22 mouse cellular contexts compared by ENCODE assay signal in genomic region chr14:28409796-28410347, GRCm38 (mm10).
DNase-seq lines count a peak whose midpoint lies in the region; ATAC-seq and TF ChIP-seq lines count a peak whose summit lies in the region.
"Had no signal": no experiment of that assay in that cellular context is flagged by ENCODE, and none has a peak within 500 bp of the region (broad histone marks: within the 10 kb centered on the region; RNA-seq: fewer than 3 reads in every experiment).

No protein-coding gene starts in this region.

- TF ChIP-seq CTCF in left cerebral cortex, adult 2 months (IDR thresholded peaks at IDR 0.05): no peak
- TF ChIP-seq CTCF in brain, embryonic 14.5 days (IDR thresholded peaks at IDR 0.05; ENCODE audit: borderline replicate concordance, extremely low read depth, insufficient read depth, insufficient read length): no peak

- no peak overlapping the region for H3K4me3 ChIP-seq in left cerebral cortex, adult 2 months
- H3K4me3 ChIP-seq: forebrain, embryonic 13.5 days; heart, embryonic 10.5 days; layer of hippocampus, adult 2 months; liver, embryonic 13.5 days; megakaryocyte, embryonic 14.5 days; midbrain, embryonic 13.5 days had no signal

- ATAC-seq in frontal cortex, adult (ENCODE audit: low TSS enrichment): peak; percentile 56
- ATAC-seq: forebrain, embryonic 13.5 days; midbrain, embryonic 13.5 days; Patski had no signal

- H3K27ac ChIP-seq in left cerebral cortex, adult 2 months: peak overlapping the region; percentile 70
- H3K27ac ChIP-seq: liver, embryonic 13.5 days; midbrain, embryonic 13.5 days had no signal

- intact Hi-C loops in left cerebral cortex, adult 2 months (cut with DNase I): no loop called here
- intact Hi-C loops in left cerebral cortex, postnatal 4 days (cut with DNase I): no loop called here

- no peak for TF ChIP-seq POLR2A in brain, embryonic 14.5 days (IDR thresholded peaks at IDR 0.05; ENCODE audit: borderline replicate concordance, extremely low read depth, insufficient read depth, insufficient read length, poor library complexity, severe bottlenecking)

- no peak for DNase-seq in frontal cortex, postnatal 10 days (ENCODE audit: low spot score in 2 of 2)
- no peak for DNase-seq in left cerebral cortex, adult 2 months (ENCODE audit: extremely low spot score in 1 of 2, low spot score in 2 of 2)
- DNase-seq in left cerebral cortex, postnatal 4 days: no peak
- DNase-seq in 3T3-L1 (ENCODE audit: low read depth, low spot score): peak; percentile 10
- peak; percentile 9 for DNase-seq in brain, embryonic 14.5 days (ENCODE audit: low read depth)
- no peak for DNase-seq in adrenal gland, postnatal 25 days
- DNase-seq in spleen, postnatal 4 days (ENCODE audit: low spot score in 2 of 2): no peak
- DNase-seq: adrenal gland, adult 2 months; cerebellum, adult 2 months; kidney, adult 2 months; kidney, postnatal 14 days; liver, embryonic 13.5 days; lung, embryonic 14.5 days; thymus, adult 18-20 months; thymus, postnatal 4 days had no signal

Comparison
In these comparisons a context has a peak if more than half of its experiments do, and no peak if none do; other contexts are left out.
1. DNase-seq: peak in 3T3-L1 (single experiment) and brain, embryonic 14.5 days (single experiment); none in frontal cortex, postnatal 10 days (0 of 2), left cerebral cortex, adult 2 months (0 of 2), left cerebral cortex, postnatal 4 days (single experiment), adrenal gland, postnatal 25 days (single experiment) and spleen, postnatal 4 days (0 of 2).